Mouse (Mus musculus): ENCODE measurements at regions not wholly inside any gene's neighbourhood (a gene's known extent, or its start where the extent isn't known, plus 50 kb on each side); places are given as distances from the start of the nearest gene placed in this dataset.

DNA sequence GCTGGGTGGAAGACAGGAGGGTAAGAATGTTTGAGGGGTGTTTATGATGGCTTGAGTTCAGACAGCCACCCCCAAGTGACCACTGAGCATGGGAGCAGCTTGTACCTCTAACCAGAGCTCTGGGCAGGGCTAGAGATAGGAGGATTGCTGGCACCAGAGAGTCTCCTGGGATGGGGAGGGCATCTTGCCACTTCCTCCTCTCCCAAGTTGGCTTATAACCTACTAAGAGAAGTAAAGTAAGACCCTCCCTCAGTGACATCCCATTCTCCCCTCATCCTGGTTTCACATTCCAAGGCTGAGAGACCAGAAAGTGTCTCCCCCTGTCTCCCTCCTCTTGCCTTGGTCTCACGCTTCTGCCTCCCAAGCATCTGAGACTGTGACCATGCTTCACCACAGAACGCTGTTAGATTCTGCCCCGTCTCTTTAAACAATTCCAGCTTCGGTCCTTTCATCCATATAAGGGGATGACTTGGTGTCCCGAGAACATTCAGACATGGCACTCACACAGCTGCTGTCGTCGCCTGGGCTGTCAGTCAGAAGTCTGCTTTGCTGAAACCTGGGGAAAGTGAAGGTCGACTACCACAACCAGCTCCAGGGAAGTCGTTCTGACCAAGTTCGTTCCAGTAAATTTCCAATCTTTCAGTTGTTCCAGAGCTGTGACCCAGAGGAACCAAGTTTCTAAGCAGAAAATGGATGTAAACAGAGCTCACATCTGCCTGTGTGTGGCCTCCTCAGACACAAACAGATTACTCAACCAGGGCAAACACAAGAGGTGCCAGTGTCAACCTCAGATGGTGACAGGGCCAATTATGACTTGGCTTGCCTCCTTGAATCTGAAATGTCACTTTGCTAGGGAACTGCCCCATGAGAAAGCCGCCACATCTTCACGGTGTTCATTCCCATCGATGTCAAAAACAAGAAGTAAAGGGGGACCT is 85.3 kb upstream of the Rbms3 start:
- ATAC-seq (replicated peaks; ENCODE audit: low FRiP score, low read depth), result no peak

DNA sequence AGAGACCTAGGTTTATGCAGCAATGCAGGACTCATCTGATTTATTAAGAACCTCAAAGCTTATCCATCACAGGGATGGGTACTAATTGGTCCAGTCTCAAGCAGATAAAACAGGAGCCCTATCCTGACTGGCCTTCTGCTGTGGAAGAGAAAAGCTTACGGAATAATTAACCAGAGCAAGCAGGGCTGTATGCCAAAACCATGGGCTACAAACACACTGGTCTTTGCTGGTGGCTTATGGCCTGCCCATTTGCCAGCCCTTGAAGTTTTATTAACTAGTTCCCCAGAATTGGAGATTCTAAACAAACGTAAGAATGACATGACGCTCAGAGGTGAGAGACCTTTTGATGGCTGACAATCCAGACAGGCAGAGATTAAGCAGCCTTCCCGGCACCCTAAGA is 83.4 kb upstream of the Rbms3 start:
- no peak overlapping the region for H3K9ac ChIP-seq (ENCODE audit: low read depth, low read length)
- H3K4me1 ChIP-seq (replicated peaks; ENCODE audit: insufficient read depth, low read length), result no peaks in the 10 kb centered on the region
- H3K9me3 ChIP-seq (replicated peaks; ENCODE audit: low read length), result no peaks in the 10 kb centered on the region
- no peak overlapping the region for H3K27ac ChIP-seq
- H3K4me2 ChIP-seq (ENCODE audit: low read length), result no peak overlapping the region
- no peak overlapping the region for H3K4me3 ChIP-seq (replicated peaks; ENCODE audit: low read depth, low read length)
- no peak for ATAC-seq (replicated peaks; ENCODE audit: low FRiP score, low read depth)
- DNase-seq (ENCODE audit: low spot score), result no peak
- 66% methylated on average over 4 of the region's 4 CpGs for WGBS
- no peak for TF ChIP-seq CTCF (IDR thresholded peaks at IDR 0.05; ENCODE audit: low read depth)
- H3K36me3 ChIP-seq (ENCODE audit: insufficient read depth, low read length), result no peaks in the 10 kb centered on the region
- H3K27me3 ChIP-seq (ENCODE audit: insufficient read depth, low read length), result no peaks in the 10 kb centered on the region

More for the DNA sequence above, 85.3 kb upstream of the Rbms3 start:
- Histone ChIP-seq H3K4me2 (ENCODE audit: low read length) (no peak overlapping the region), H3K36me3 (ENCODE audit: insufficient read depth, low read length) (no peaks in the 10 kb centered on the region), H3K4me1 (replicated peaks; ENCODE audit: insufficient read depth, low read length) (no peaks in the 10 kb centered on the region), H3K9ac (ENCODE audit: low read depth, low read length) (no peak overlapping the region), H3K4me3 (replicated peaks; ENCODE audit: low read depth, low read length) (no peak overlapping the region), H3K27ac (no peak overlapping the region), H3K27me3 (ENCODE audit: insufficient read depth, low read length) (no peaks in the 10 kb centered on the region), H3K9me3 (replicated peaks; ENCODE audit: low read length) (no peaks in the 10 kb centered on the region)
- TF ChIP-seq CTCF (IDR thresholded peaks at IDR 0.05; ENCODE audit: low read depth), result no peak
- DNase-seq (ENCODE audit: low spot score), result no peak
- 77% methylated on average over 13 of the region's 13 CpGs for WGBS

DNA sequence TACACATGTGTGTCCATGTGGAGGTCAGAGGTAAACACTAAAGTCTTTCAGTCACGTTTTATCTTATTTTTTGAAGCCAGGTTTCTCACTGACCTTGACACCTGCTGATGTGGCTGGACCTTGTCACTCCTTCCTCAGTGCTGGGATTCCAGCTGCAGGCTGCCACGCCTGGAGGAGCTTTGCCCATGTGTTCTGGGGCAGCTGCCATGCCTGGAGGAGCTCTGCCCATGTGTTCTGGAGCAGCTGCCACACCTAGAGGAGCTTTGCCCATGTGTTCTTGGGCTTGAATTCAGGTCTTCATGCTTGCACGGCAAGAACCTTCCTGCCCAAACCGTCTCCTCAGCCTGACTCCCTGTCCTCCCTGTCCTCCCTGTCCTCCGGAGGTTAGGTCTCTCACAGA is 82.1 kb upstream of the Rbms3 start:
- Histone ChIP-seq H3K4me2 (ENCODE audit: low read length) (no peak overlapping the region), H3K9ac (ENCODE audit: low read depth, low read length) (no peak overlapping the region)
- 79% methylated on average over 5 of the region's 5 CpGs for WGBS

DNA sequence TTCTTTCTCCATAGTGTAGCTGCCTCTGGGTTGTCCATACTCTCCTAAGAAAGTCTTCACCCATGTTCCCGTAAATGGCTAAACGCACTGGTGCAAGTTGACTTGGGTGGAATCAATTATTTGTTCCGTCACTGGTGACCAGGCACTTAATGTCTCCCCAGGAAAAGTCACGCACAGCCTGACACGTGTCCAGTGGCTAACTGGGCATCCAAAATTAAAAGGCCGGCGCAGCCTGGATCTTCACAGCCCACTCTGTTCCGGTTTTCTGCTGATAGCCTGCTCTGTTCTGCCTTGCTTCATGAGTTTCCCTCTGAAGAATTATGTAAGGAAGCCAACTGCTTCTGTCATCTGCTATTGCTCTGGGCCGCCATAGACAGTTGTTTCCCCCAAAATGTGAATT is 81.3 kb upstream of the Rbms3 start:
- H3K4me1 ChIP-seq (replicated peaks; ENCODE audit: insufficient read depth, low read length), result no peaks in the 10 kb centered on the region
- TF ChIP-seq CTCF (IDR thresholded peaks at IDR 0.05; ENCODE audit: low read depth), result no peak
- no peak overlapping the region for H3K4me2 ChIP-seq (ENCODE audit: low read length)
- H3K9ac ChIP-seq (ENCODE audit: low read depth, low read length), result no peak overlapping the region
- no peak for DNase-seq (ENCODE audit: low spot score)
- no peaks in the 10 kb centered on the region for H3K27me3 ChIP-seq (ENCODE audit: insufficient read depth, low read length)
- WGBS, result 90% methylated on average over 9 of the region's 9 CpGs
- no peak overlapping the region for H3K4me3 ChIP-seq (replicated peaks; ENCODE audit: low read depth, low read length)
- no peak overlapping the region for H3K27ac ChIP-seq
- H3K9me3 ChIP-seq (replicated peaks; ENCODE audit: low read length), result no peaks in the 10 kb centered on the region
- H3K36me3 ChIP-seq (ENCODE audit: insufficient read depth, low read length), result no peaks in the 10 kb centered on the region
- no peak for ATAC-seq (replicated peaks; ENCODE audit: low FRiP score, low read depth)

More for the DNA sequence above, 82.1 kb upstream of the Rbms3 start:
- no peak overlapping the region for H3K27ac ChIP-seq
- no peaks in the 10 kb centered on the region for H3K27me3 ChIP-seq (ENCODE audit: insufficient read depth, low read length)
- DNase-seq (ENCODE audit: low spot score) (no peak), ATAC-seq (replicated peaks; ENCODE audit: low FRiP score, low read depth) (no peak)
- no peaks in the 10 kb centered on the region for H3K4me1 ChIP-seq (replicated peaks; ENCODE audit: insufficient read depth, low read length)
- no peaks in the 10 kb centered on the region for H3K36me3 ChIP-seq (ENCODE audit: insufficient read depth, low read length)
- TF ChIP-seq CTCF (IDR thresholded peaks at IDR 0.05; ENCODE audit: low read depth), result no peak
- no peak overlapping the region for H3K4me3 ChIP-seq (replicated peaks; ENCODE audit: low read depth, low read length)
- H3K9me3 ChIP-seq (replicated peaks; ENCODE audit: low read length), result no peaks in the 10 kb centered on the region

DNA sequence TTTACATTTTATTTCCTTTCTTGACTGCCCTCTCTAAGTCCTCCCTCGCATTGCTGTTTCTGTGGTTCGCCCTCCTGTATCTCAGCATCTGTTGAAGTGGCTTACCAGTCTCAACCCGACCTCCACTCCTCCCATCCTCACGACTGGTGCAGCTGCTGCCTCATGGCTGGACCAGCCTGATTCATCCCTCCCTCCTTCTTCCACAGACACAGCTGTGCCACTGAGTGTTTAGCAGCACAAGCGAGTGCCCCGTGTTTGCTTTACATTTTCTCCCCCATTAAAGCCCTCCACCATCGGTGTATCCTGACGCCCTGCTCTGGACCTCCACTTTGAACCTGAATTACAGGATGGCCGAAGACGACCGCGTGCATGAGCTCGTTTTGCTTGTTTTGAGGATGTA is 80.0 kb upstream of the Rbms3 start:
- DNase-seq (ENCODE audit: low spot score), result no peak
- no peaks in the 10 kb centered on the region for H3K9me3 ChIP-seq (replicated peaks; ENCODE audit: low read length)
- H3K4me1 ChIP-seq (replicated peaks; ENCODE audit: insufficient read depth, low read length), result no peaks in the 10 kb centered on the region
- no peaks in the 10 kb centered on the region for H3K36me3 ChIP-seq (ENCODE audit: insufficient read depth, low read length)
- no peak overlapping the region for H3K9ac ChIP-seq (ENCODE audit: low read depth, low read length)
- no peak overlapping the region for H3K27ac ChIP-seq
- no peak for TF ChIP-seq CTCF (IDR thresholded peaks at IDR 0.05; ENCODE audit: low read depth)
- H3K4me2 ChIP-seq (ENCODE audit: low read length), result no peak overlapping the region
- WGBS, result 76% methylated on average over 13 of the region's 13 CpGs
- ATAC-seq (replicated peaks; ENCODE audit: low FRiP score, low read depth), result no peak
- no peaks in the 10 kb centered on the region for H3K27me3 ChIP-seq (ENCODE audit: insufficient read depth, low read length)
- no peak overlapping the region for H3K4me3 ChIP-seq (replicated peaks; ENCODE audit: low read depth, low read length)

DNA sequence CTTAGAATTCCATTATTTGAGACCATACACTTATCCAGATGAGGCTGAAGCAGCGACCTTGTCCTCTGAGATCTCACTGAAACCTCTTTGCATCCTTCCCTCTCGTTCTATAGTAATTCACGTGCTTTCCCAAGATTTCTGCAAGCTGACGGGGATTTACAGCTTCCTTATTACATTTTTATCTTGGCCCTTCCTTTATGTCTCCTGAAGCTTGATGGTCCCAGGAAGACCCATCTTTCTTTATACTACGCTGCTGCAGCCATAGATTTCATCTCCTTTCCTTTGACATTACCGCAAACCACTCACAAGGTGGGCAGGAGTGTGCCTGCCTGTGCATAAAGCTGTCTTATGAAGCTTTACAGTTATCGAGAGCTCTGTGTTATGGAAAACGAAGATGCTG is 63.3 kb upstream of the Rbms3 start:
- ATAC-seq (replicated peaks; ENCODE audit: low FRiP score, low read depth) (no peak), DNase-seq (ENCODE audit: low spot score) (no peak)
- Histone ChIP-seq H3K27me3 (ENCODE audit: insufficient read depth, low read length) (no peaks in the 10 kb centered on the region), H3K4me2 (ENCODE audit: low read length) (no peak overlapping the region), H3K9ac (ENCODE audit: low read depth, low read length) (no peak overlapping the region), H3K4me3 (replicated peaks; ENCODE audit: low read depth, low read length) (no peak overlapping the region), H3K4me1 (replicated peaks; ENCODE audit: insufficient read depth, low read length) (no peaks in the 10 kb centered on the region), H3K36me3 (ENCODE audit: insufficient read depth, low read length) (no peaks in the 10 kb centered on the region), H3K27ac (no peak overlapping the region), H3K9me3 (replicated peaks; ENCODE audit: low read length) (no peaks in the 10 kb centered on the region)
- WGBS, result 90% methylated on average over 8 of the region's 8 CpGs
- no peak for TF ChIP-seq CTCF (IDR thresholded peaks at IDR 0.05; ENCODE audit: low read depth)

All from kidney, postnatal 0 days (tissue).